Mouse (Mus musculus) c-Kit-positive CD71-positive TER-119-positive erythroid progenitor cells, embryonic 14.5 days (primary cell): Measurements from ENCODE around the gene Taar5.

Experiments
- DNase-seq: peaks from one replicate; pipeline ENCODE4 v3.0.0-alpha.2; 2013; ENCODE audit warnings: low spot score

Taar5 gene

DNA sequence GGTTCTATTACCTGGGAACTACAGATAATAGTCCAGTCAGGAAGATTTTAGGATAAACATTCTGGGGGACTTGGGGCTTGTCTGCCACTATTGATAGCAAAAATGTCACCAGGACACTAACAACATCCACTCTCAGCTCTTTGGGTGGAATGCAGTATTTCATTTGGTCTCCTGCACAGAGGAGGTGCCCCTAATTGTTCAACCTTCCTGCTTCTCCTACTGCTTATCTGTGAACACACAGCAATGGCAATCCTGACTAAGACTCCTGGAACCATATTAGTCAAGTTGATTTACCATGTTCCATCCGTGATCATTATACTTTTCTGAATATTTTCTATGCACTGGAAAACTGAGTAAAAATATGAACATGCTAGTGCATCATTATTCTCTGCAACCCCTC is 37.6 kb downstream of the Taar5 start:
- no peak for DNase-seq
